Mouse (Mus musculus) heart, embryonic 15.5 days (tissue): ENCODE results near the gene Ptprd. TPM values are rescaled to one million over a fixed set of nuclear protein-coding genes. Genes with fewer than 3 reads are reported as not detected.
"Not testable (repeated sequence)": the region's sequence is repeated elsewhere in the genome, so short reads cannot be mapped to it uniquely, and the experiment has no call there.

ENCODE experiments used
- ATAC-seq: fragments of 200-750 bp; cut with Nextera tagmentation; replicated peaks from 2 replicates; pipeline ENCODE4 v1.8.0; 2017; ENCODE audit warnings: low read depth, moderate TSS enrichment; ENCODE audit not compliant: insufficient number of reproducible peaks, insufficient read depth, low FRiP score
- H3K27ac ChIP-seq: fragments of 300-500 bp; sonication (generic); 2 replicates; pipeline ENCODE4 v1.5.1; 2015; ENCODE audit warnings: mild to moderate bottlenecking, inconsistent platforms
- H3K27me3 ChIP-seq: fragments of 300-500 bp; sonication (generic); 2 replicates; pipeline ENCODE4 v1.6.1; 2015; ENCODE audit warnings: inconsistent platforms
- H3K36me3 ChIP-seq: fragments of 300-500 bp; sonication (generic); 2 replicates; pipeline ENCODE4 v1.6.1; 2015; ENCODE audit warnings: mild to moderate bottlenecking, inconsistent platforms
- H3K4me1 ChIP-seq: fragments of 300-500 bp; sonication (generic); replicated peaks from 2 replicates; pipeline ENCODE4 v1.6.1; 2015; ENCODE audit warnings: inconsistent platforms
- H3K4me2 ChIP-seq: fragments of 300-500 bp; sonication (generic); 2 replicates; pipeline ENCODE4 v1.6.1; 2015; ENCODE audit warnings: inconsistent platforms, mild to moderate bottlenecking, moderate library complexity
- H3K4me3 ChIP-seq: fragments of 300-500 bp; sonication (generic); 2 replicates; pipeline ENCODE4 v1.5.1; 2015; ENCODE audit warnings: mild to moderate bottlenecking, inconsistent platforms
- H3K9ac ChIP-seq: fragments of 300-500 bp; sonication (generic); 2 replicates; pipeline ENCODE4 v1.6.1; 2015; ENCODE audit warnings: mild to moderate bottlenecking, inconsistent platforms
- H3K9me3 ChIP-seq: fragments of 300-500 bp; sonication (generic); replicated peaks from 2 replicates; pipeline ENCODE4 v1.6.1; 2016; ENCODE audit warnings: inconsistent platforms
- WGBS: fragments of 180-500 bp; shearing (Covaris S2); methylation state at CpG from one replicate; pipeline ENCODE4 v1.1.7; 2015; ENCODE audit warnings: mixed read lengths; 5-methylcytosine and 5-hydroxymethylcytosine counted together
- polyA plus RNA-seq: library from polyadenylated mRNA; unstranded; fragments of >200 nt; fragmentation: Nextera tagmentation; extraction: Ambion mirVana; gene quantifications from 2 replicates; pipeline ENCODE4 v1.2.1, GENCODE M21; 2015

The Ptprd gene
- polyA plus RNA-seq, 1 experiment from 2014 or later = 9.4 TPM

DNA sequence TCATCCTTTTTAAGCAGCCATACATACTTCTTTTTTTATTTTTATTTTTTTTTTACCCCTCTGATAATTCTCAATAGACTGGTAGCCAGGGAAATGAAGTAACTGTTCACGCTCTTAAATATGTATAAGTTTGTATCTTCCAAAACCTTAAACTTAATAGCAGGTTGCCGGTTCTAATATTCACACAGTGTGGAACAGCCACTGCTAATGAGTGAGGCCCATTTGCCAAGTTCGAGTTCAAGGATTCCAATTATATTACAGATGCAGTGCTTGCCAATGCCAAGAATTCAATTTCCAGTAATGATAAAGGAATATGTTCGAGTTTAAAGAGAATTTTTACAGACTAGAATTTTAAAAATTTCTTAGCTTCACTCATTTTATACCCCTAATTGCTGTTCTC is 322.3 kb downstream of the Ptprd start:
- no peak for ATAC-seq
- Histone ChIP-seq H3K36me3 (no peaks in the 10 kb centered on the region), H3K4me3 (no peak overlapping the region), H3K9me3 (no peaks in the 10 kb centered on the region), H3K4me2 (no peak overlapping the region), H3K4me1 (no peaks in the 10 kb centered on the region; the same call in 1 of the 2 replicates), H3K27ac (no peak overlapping the region), H3K27me3 (no peaks in the 10 kb centered on the region), H3K9ac (no peak overlapping the region)
- 72% methylated on average over 4 of the region's 4 CpGs for WGBS

GRCm38 (mm10) chr4:77880213-77880612 is 331.5 kb downstream of the Ptprd start:
- no peaks in the 10 kb centered on the region for H3K36me3 ChIP-seq
- no peaks in the 10 kb centered on the region for H3K27me3 ChIP-seq
- H3K27ac ChIP-seq = no peak overlapping the region
- no peak overlapping the region for H3K4me2 ChIP-seq
- no peak overlapping the region for H3K4me3 ChIP-seq
- H3K9me3 ChIP-seq = no peaks in the 10 kb centered on the region
- H3K9ac ChIP-seq = no peak overlapping the region
- no peak for ATAC-seq
- WGBS = 63% methylated on average over 2 of the region's 2 CpGs
- H3K4me1 ChIP-seq = no peaks in the 10 kb centered on the region

DNA sequence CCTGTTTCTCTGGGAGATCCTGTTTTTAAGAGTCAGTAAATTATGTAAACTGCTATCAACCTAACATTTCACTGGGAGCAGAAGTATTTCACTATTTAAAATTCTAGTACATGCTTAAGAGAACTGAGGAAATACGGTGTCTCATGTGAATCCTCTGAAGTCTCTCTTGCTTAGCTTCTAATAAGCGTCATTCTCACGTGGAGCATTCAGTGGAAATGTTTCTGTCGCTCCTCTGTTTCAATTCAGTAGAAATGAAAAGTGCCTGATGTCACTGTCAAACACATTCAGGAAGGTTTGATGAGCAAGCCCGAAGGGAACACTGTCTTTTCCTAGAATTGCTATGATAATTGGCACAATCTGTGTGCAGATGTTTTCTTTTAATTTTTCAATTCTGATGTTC is 350.5 kb downstream of the Ptprd start:
- ATAC-seq = no peak
- Histone ChIP-seq H3K9ac (no peak overlapping the region), H3K27ac (no peak overlapping the region), H3K36me3 (no peaks in the 10 kb centered on the region), H3K9me3 (no peaks in the 10 kb centered on the region), H3K27me3 (no peaks in the 10 kb centered on the region), H3K4me2 (no peak overlapping the region), H3K4me1 (no peaks in the 10 kb centered on the region), H3K4me3 (no peak overlapping the region)
- 61% methylated on average over 5 of the region's 5 CpGs for WGBS

GRCm38 (mm10) chr4:77797391-77797790 is 414.4 kb downstream of the Ptprd start:
- not testable (repeated sequence) for H3K36me3 ChIP-seq, ATAC-seq

GRCm38 (mm10) chr4:77777237-77777636 is 434.5 kb downstream of the Ptprd start:
- H3K9ac ChIP-seq = no peak overlapping the region
- H3K4me2 ChIP-seq = no peak overlapping the region
- no peak overlapping the region for H3K27ac ChIP-seq
- 63% methylated on average over 2 of the region's 2 CpGs for WGBS
- no peaks in the 10 kb centered on the region for H3K4me1 ChIP-seq
- no peaks in the 10 kb centered on the region for H3K36me3 ChIP-seq
- H3K27me3 ChIP-seq = no peaks in the 10 kb centered on the region
- no peak overlapping the region for H3K4me3 ChIP-seq
- no peak for ATAC-seq
- H3K9me3 ChIP-seq = no peaks in the 10 kb centered on the region

More at GRCm38 (mm10) chr4:77797391-77797790, 414.4 kb downstream of the Ptprd start:
- WGBS = 21% methylated on average over 1 of the region's 1 CpGs
- not testable (repeated sequence) for H3K9ac ChIP-seq, H3K27ac ChIP-seq, H3K9me3 ChIP-seq, H3K27me3 ChIP-seq, H3K4me2 ChIP-seq, H3K4me1 ChIP-seq, H3K4me3 ChIP-seq

- H3K9me3 ChIP-seq = no peaks in the 10 kb centered on the region
- H3K9ac ChIP-seq = no peak overlapping the region
- 8% methylated on average over 1 of the region's 1 CpGs for WGBS
- H3K4me3 ChIP-seq = no peak overlapping the region
- H3K36me3 ChIP-seq = no peaks in the 10 kb centered on the region
- H3K27me3 ChIP-seq = no peaks in the 10 kb centered on the region
- H3K27ac ChIP-seq = no peak overlapping the region
- no peak overlapping the region for H3K4me2 ChIP-seq
- ATAC-seq = no peak
- H3K4me1 ChIP-seq = no peaks in the 10 kb centered on the region
These were observed 448.0 kb downstream of the Ptprd start for GRCm38 (mm10) chr4:77763790-77764189.

GRCm38 (mm10) chr4:77743391-77743790 is 468.4 kb downstream of the Ptprd start:
- H3K4me2 ChIP-seq = 0 out of 2 replicates have a peak overlapping the region, but pooled peaks have one; percentile 27
- H3K27me3 ChIP-seq = no peaks in the 10 kb centered on the region
- whole genome bisulfite sequencing = 35% methylated on average over 2 of the region's 2 CpGs
- H3K4me3 ChIP-seq = no peak overlapping the region
- no peaks in the 10 kb centered on the region for H3K36me3 ChIP-seq
- H3K9ac ChIP-seq = no peak overlapping the region
- no peaks in the 10 kb centered on the region for H3K9me3 ChIP-seq
- peak overlapping the region; percentile 57 for H3K27ac ChIP-seq
- peak; percentile 72 for ATAC-seq
- peaks cover 7% of the 10 kb centered on the region for H3K4me1 ChIP-seq

DNA sequence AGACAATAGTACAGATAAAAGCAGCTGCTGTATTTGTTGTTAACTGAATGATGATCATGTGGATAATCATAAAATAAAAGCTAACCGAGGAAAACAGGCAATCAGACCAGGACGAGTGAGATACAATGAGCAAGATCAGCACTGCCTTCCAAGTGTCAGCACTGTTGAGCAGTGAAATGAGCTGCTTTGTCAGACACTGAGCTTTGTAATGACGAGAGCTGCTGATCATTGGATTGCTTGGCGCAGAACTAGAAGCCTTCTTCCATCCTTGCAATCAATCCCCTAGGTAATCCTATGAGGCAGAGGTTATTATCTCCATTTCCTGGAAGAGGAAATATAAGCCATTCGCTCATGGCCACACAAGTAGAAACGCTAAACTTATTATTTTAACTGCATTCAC is 489.9 kb downstream of the Ptprd start:
- H3K9ac ChIP-seq = no peak overlapping the region
- no peaks in the 10 kb centered on the region for H3K4me1 ChIP-seq
- 55% methylated on average over 6 of the region's 6 CpGs for WGBS
- H3K27ac ChIP-seq = no peak overlapping the region
- no peaks in the 10 kb centered on the region for H3K27me3 ChIP-seq
- H3K4me2 ChIP-seq = no peak overlapping the region
- H3K9me3 ChIP-seq = no peaks in the 10 kb centered on the region
- no peak for ATAC-seq
- no peak overlapping the region for H3K4me3 ChIP-seq
- no peaks in the 10 kb centered on the region for H3K36me3 ChIP-seq

GRCm38 (mm10) chr4:77717792-77718191 is 494.0 kb downstream of the Ptprd start:
- H3K4me3 ChIP-seq = no peak overlapping the region
- no peak overlapping the region for H3K27ac ChIP-seq
- H3K27me3 ChIP-seq = no peaks in the 10 kb centered on the region
- ATAC-seq = no peak
- no peaks in the 10 kb centered on the region for H3K9me3 ChIP-seq
- H3K36me3 ChIP-seq = no peaks in the 10 kb centered on the region
- no peak overlapping the region for H3K4me2 ChIP-seq
- H3K9ac ChIP-seq = no peak overlapping the region
- H3K4me1 ChIP-seq = no peaks in the 10 kb centered on the region
- WGBS = 51% methylated on average over 2 of the region's 2 CpGs

GRCm38 (mm10) chr4:77710231-77710630 is 501.5 kb downstream of the Ptprd start:
- 71% methylated on average over 2 of the region's 2 CpGs for WGBS
- Histone ChIP-seq H3K9ac (no peak overlapping the region), H3K4me1 (no peaks in the 10 kb centered on the region), H3K27me3 (no peaks in the 10 kb centered on the region), H3K4me2 (no peak overlapping the region), H3K9me3 (no peaks in the 10 kb centered on the region), H3K27ac (no peak overlapping the region), H3K4me3 (no peak overlapping the region), H3K36me3 (no peaks in the 10 kb centered on the region)
- ATAC-seq = no peak

GRCm38 (mm10) chr4:77698294-77698693 is 513.5 kb downstream of the Ptprd start:
- 54% methylated on average over 2 of the region's 2 CpGs for WGBS
- Histone ChIP-seq H3K9ac (no peak overlapping the region), H3K27ac (no peak overlapping the region), H3K4me3 (no peak overlapping the region), H3K9me3 (no peaks in the 10 kb centered on the region), H3K36me3 (no peaks in the 10 kb centered on the region), H3K4me1 (no peaks in the 10 kb centered on the region), H3K27me3 (no peaks in the 10 kb centered on the region), H3K4me2 (no peak overlapping the region)
- ATAC-seq = no peak

GRCm38 (mm10) chr4:77675798-77676197 is 536.0 kb downstream of the Ptprd start:
- H3K4me1 ChIP-seq = no peaks in the 10 kb centered on the region
- 73% methylated on average over 1 of the region's 1 CpGs for WGBS
- no peaks in the 10 kb centered on the region for H3K27me3 ChIP-seq
- H3K9ac ChIP-seq = no peak overlapping the region
- no peak overlapping the region for H3K27ac ChIP-seq
- no peak overlapping the region for H3K4me2 ChIP-seq
- ATAC-seq = no peak
- H3K4me3 ChIP-seq = no peak overlapping the region
- no peaks in the 10 kb centered on the region for H3K36me3 ChIP-seq
- H3K9me3 ChIP-seq = no peaks in the 10 kb centered on the region
